ENCODE assay signal across 17 mouse cellular contexts in the genomic region with DNA sequence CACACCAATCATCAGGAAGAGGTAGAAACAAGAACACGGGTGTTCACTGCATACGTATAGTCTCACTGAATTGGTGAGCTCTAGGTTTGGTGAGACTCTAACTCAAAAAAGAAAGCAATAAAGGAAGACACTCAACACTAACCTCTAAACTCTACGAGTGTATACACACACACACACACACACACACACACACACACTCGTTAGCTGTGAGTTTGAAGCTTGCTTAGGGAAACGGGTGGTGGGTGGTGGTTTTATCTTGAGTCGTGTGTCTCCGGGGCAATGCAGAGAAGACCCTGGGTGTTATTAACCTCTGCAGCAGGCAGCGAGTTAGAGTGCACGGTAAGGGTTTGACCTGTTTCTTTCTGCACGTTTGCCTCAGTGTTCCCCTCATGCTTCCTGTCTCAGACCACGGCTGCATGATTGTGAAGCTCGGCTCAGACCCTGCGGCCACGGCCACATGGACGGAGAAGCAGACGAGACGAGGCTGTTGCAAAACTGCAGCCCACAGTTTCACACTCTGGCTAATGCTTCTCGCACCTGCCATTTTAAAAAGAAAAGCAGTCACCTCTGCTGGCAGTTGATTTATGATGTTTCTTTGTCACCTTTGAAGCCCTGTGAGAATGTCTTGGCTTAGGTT.
A peak's percentile ranks its signal among the peaks of the same experiment; 100 is the strongest.
DNase-seq lines count a peak whose midpoint lies in the region; ATAC-seq and TF ChIP-seq lines count a peak whose summit lies in the region.
"Had no signal": no experiment of that assay in that cellular context is flagged by ENCODE, and none has a peak within 500 bp of the region (broad histone marks: within the 10 kb centered on the region; RNA-seq: fewer than 3 reads in every experiment).

No protein-coding gene starts in this region.

- H3K4me1 ChIP-seq in midbrain, postnatal 0 days (ENCODE audit: insufficient read depth, low read length) = no peaks in the 10 kb centered on the region
- no peaks in the 10 kb centered on the region for H3K4me1 ChIP-seq in intestine, embryonic 16.5 days (ENCODE audit: control insufficient read depth, insufficient read depth, low read length)
- H3K4me1 ChIP-seq in forebrain, postnatal 0 days (ENCODE audit: insufficient read depth) = no peaks in the 10 kb centered on the region
- H3K4me1 ChIP-seq: embryonic facial prominence, embryonic 12.5 days; forebrain, embryonic 10.5 days; hindbrain, embryonic 13.5 days; midbrain, embryonic 13.5 days; neural tube, embryonic 13.5 days; stomach, embryonic 15.5 days had no signal

- no peaks in the 10 kb centered on the region for H3K36me3 ChIP-seq in midbrain, postnatal 0 days (ENCODE audit: insufficient read depth, low read length)
- H3K36me3 ChIP-seq in intestine, embryonic 16.5 days (ENCODE audit: control insufficient read depth, insufficient read depth, low read length) = no peaks in the 10 kb centered on the region
- H3K36me3 ChIP-seq in forebrain, postnatal 0 days (ENCODE audit: insufficient read depth) = no peaks in the 10 kb centered on the region
- H3K36me3 ChIP-seq: embryonic facial prominence, embryonic 12.5 days; forebrain, embryonic 10.5 days; hindbrain, embryonic 13.5 days; midbrain, embryonic 13.5 days; neural tube, embryonic 13.5 days; stomach, embryonic 15.5 days had no signal

- peak; percentile 74 for ATAC-seq in inflammation-experienced regulatory T-cells, adult 6 months
- no peak for ATAC-seq in midbrain, postnatal 0 days (ENCODE audit: low FRiP score)
- no peak for ATAC-seq in intestine, embryonic 16.5 days
- no peak for ATAC-seq in forebrain, postnatal 0 days
- ATAC-seq: midbrain, embryonic 13.5 days had no signal

- no peaks in the 10 kb centered on the region for H3K9me3 ChIP-seq in midbrain, postnatal 0 days (ENCODE audit: low read length)
- no peaks in the 10 kb centered on the region for H3K9me3 ChIP-seq in intestine, embryonic 16.5 days (ENCODE audit: control insufficient read depth, low read length)
- H3K9me3 ChIP-seq in forebrain, postnatal 0 days (ENCODE audit: low read length) = no peaks in the 10 kb centered on the region
- H3K9me3 ChIP-seq: embryonic facial prominence, embryonic 12.5 days; forebrain, embryonic 10.5 days; hindbrain, embryonic 13.5 days; midbrain, embryonic 13.5 days; neural tube, embryonic 13.5 days; stomach, embryonic 15.5 days had no signal

- intact Hi-C loops in gastrocnemius, postnatal 36 days (cut with DNase I) = no loop called here

- no peak overlapping the region for H3K4me2 ChIP-seq in midbrain, postnatal 0 days (ENCODE audit: low read depth, low read length, poor library complexity, severe bottlenecking)
- no peak overlapping the region for H3K4me2 ChIP-seq in intestine, embryonic 16.5 days (ENCODE audit: low read depth, low read length)
- H3K4me2 ChIP-seq in forebrain, postnatal 0 days (ENCODE audit: low read depth) = no peak overlapping the region
- H3K4me2 ChIP-seq: embryonic facial prominence, embryonic 12.5 days; hindbrain, embryonic 13.5 days; midbrain, embryonic 13.5 days; neural tube, embryonic 13.5 days; stomach, embryonic 15.5 days had no signal

- H3K27me3 ChIP-seq in midbrain, postnatal 0 days (ENCODE audit: insufficient read depth, low read length) = no peaks in the 10 kb centered on the region
- no peaks in the 10 kb centered on the region for H3K27me3 ChIP-seq in intestine, embryonic 16.5 days (replicated peaks; ENCODE audit: control insufficient read depth, insufficient read depth, low read length)
- H3K27me3 ChIP-seq in forebrain, postnatal 0 days (ENCODE audit: insufficient read depth, low read length) = no peaks in the 10 kb centered on the region
- H3K27me3 ChIP-seq: embryonic facial prominence, embryonic 12.5 days; hindbrain, embryonic 13.5 days; midbrain, embryonic 13.5 days; neural tube, embryonic 13.5 days; stomach, embryonic 15.5 days had no signal

- TF ChIP-seq CTCF in midbrain, postnatal 0 days (IDR thresholded peaks at IDR 0.05) = no peak
- TF ChIP-seq CTCF in forebrain, postnatal 0 days (IDR thresholded peaks at IDR 0.05; ENCODE audit: low read depth) = no peak

- WGBS in midbrain, postnatal 0 days = 81% methylated on average over 18 of the region's 18 CpGs
- 61% methylated on average over 18 of the region's 18 CpGs for WGBS in intestine, embryonic 16.5 days
- WGBS in forebrain, postnatal 0 days = 75% methylated on average over 18 of the region's 18 CpGs

- H3K27ac ChIP-seq in midbrain, postnatal 0 days (ENCODE audit: low read depth, low read length) = no peak overlapping the region
- H3K27ac ChIP-seq in intestine, embryonic 16.5 days (ENCODE audit: low read length) = no peak overlapping the region
- no peak overlapping the region for H3K27ac ChIP-seq in forebrain, postnatal 0 days (ENCODE audit: low read depth, low read length)
- H3K27ac ChIP-seq: embryonic facial prominence, embryonic 12.5 days; forebrain, embryonic 10.5 days; hindbrain, embryonic 13.5 days; liver, embryonic 14.5 days; midbrain, embryonic 13.5 days; neural tube, embryonic 13.5 days; stomach, embryonic 15.5 days had no signal

- H3K4me3 ChIP-seq in midbrain, postnatal 0 days (ENCODE audit: low read depth, low read length) = no peak overlapping the region
- H3K4me3 ChIP-seq in intestine, embryonic 16.5 days (ENCODE audit: low read length) = no peak overlapping the region
- H3K4me3 ChIP-seq in forebrain, postnatal 0 days (ENCODE audit: low read depth, low read length) = no peak overlapping the region
- H3K4me3 ChIP-seq: embryonic facial prominence, embryonic 12.5 days; forebrain, embryonic 10.5 days; hindbrain, embryonic 13.5 days; midbrain, embryonic 13.5 days; neural tube, embryonic 13.5 days; stomach, embryonic 15.5 days had no signal

- no peak overlapping the region for H3K9ac ChIP-seq in midbrain, postnatal 0 days (replicated peaks; ENCODE audit: low read length, poor library complexity, severe bottlenecking)
- no peak overlapping the region for H3K9ac ChIP-seq in intestine, embryonic 16.5 days (ENCODE audit: low read depth, low read length)
- H3K9ac ChIP-seq in forebrain, postnatal 0 days = no peak overlapping the region
- H3K9ac ChIP-seq: embryonic facial prominence, embryonic 12.5 days; hindbrain, embryonic 13.5 days; liver, embryonic 14.5 days; midbrain, embryonic 13.5 days; neural tube, embryonic 13.5 days; stomach, embryonic 15.5 days had no signal

- DNase-seq in lung, postnatal 4 days = peak; percentile 32 to 42
- no peak for DNase-seq in lung, postnatal 14 days
- DNase-seq in naive thymus-derived CD4-positive, alpha-beta T cell, adult 2 months (ENCODE audit: low read depth) = peak; percentile 60
- no peak for DNase-seq in midbrain, postnatal 0 days (ENCODE audit: low spot score)
- DNase-seq in gastrocnemius, postnatal 36 days = no peak
- no peak for DNase-seq in forebrain, postnatal 0 days
- DNase-seq: cerebellum, postnatal 25 days; right cerebral cortex, postnatal 14 days had no signal

Comparison
In these comparisons a context has a peak if more than half of its experiments do, and no peak if none do; other contexts are left out.
1. DNase-seq: peak in lung, postnatal 4 days (2 of 2) and naive thymus-derived CD4-positive, alpha-beta T cell, adult 2 months (single experiment); none in lung, postnatal 14 days (single experiment), midbrain, postnatal 0 days (single experiment), gastrocnemius, postnatal 36 days (0 of 2) and forebrain, postnatal 0 days (single experiment).